Mouse (Mus musculus) hindbrain, embryonic 11.5 days (tissue): ENCODE results near the gene Sidt1. TPM values are rescaled to one million over a fixed set of nuclear protein-coding genes. Genes with fewer than 3 reads are reported as not detected.
A peak's percentile ranks its signal among the peaks of the same experiment; 100 is the strongest.

Source experiments
- ATAC-seq: fragments of 200-750 bp; cut with Nextera tagmentation; 2 replicates; pipeline ENCODE4 v1.8.0; 2017; ENCODE audit warnings: mild to moderate bottlenecking, moderate TSS enrichment, moderate library complexity; ENCODE audit not compliant: low FRiP score
- DNase-seq: peaks from one replicate; pipeline ENCODE4 v3.0.0-alpha.2; 2015; ENCODE audit warnings: low spot score
- H3K27ac ChIP-seq: fragments of 300-500 bp; sonication (generic); 2 replicates; pipeline ENCODE4 v1.5.1; 2014; ENCODE audit warnings: mild to moderate bottlenecking, low read depth, low read length
- H3K27me3 ChIP-seq: fragments of 300-500 bp; sonication (generic); 2 replicates; pipeline ENCODE4 v1.6.1; 2014; ENCODE audit warnings: mild to moderate bottlenecking, low read length, moderate library complexity, mixed read lengths; ENCODE audit not compliant: control insufficient read depth, insufficient read depth
- H3K36me3 ChIP-seq: fragments of 300-500 bp; sonication (generic); 2 replicates; pipeline ENCODE4 v1.6.1; 2014; ENCODE audit warnings: mild to moderate bottlenecking, low read length, moderate library complexity, mixed read lengths; ENCODE audit not compliant: control insufficient read depth, insufficient read depth
- H3K4me1 ChIP-seq: fragments of 300-500 bp; sonication (generic); replicated peaks from 2 replicates; pipeline ENCODE4 v1.6.1; 2014; ENCODE audit warnings: low read length, mixed read lengths; ENCODE audit not compliant: control insufficient read depth, insufficient read depth
- H3K4me2 ChIP-seq: fragments of 300-500 bp; sonication (generic); replicated peaks from 2 replicates; pipeline ENCODE4 v1.6.1; 2014; ENCODE audit warnings: mild to moderate bottlenecking, low read depth, low read length
- H3K4me3 ChIP-seq: fragments of 300-500 bp; sonication (generic); 2 replicates; pipeline ENCODE4 v1.5.1; 2014; ENCODE audit warnings: low read depth, low read length
- H3K9ac ChIP-seq: fragments of 300-500 bp; sonication (generic); 2 replicates; pipeline ENCODE4 v1.6.1; 2014; ENCODE audit warnings: low read depth, low read length
- H3K9me3 ChIP-seq: fragments of 300-500 bp; sonication (generic); 2 replicates; pipeline ENCODE4 v1.6.1; 2016; ENCODE audit warnings: low read length; ENCODE audit not compliant: control insufficient read depth
- WGBS: fragments of 180-500 bp; shearing (Covaris S2); extraction: QIAGEN DNeasy Blood & Tissue Kit; methylation state at CpG from one replicate; pipeline ENCODE4 v1.1.7; 2014; 5-methylcytosine and 5-hydroxymethylcytosine counted together
- polyA plus RNA-seq: library from polyadenylated mRNA; unstranded; fragments of >200 nt; fragmentation: Nextera tagmentation; extraction: Ambion mirVana; gene quantifications from 2 replicates; pipeline ENCODE4 v1.2.1, GENCODE M21; 2014

The Sidt1 gene
- 0.20 and 0.28 TPM in 2 replicates for polyA plus RNA-seq

DNA sequence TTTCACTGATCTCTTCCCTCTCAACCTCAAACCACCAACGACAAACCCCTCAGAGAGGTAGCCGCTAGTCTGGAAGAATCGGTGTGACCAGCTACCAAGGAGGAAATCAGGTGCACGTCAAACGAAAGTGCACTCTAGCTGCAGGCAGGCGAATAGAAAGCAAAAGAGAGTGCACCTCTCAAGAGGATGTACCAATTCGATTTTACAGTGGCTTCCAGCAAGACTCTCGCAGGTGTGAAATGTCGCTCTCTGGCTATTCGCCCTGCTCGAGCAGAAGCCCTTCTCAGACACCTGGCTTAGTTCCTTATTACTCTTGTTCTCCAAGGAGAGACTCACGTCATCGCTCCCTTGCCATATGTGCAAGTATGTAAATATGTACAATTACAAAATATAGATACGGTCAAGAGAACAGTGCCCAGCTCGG is at the start of gene Sidt1:
TSS of gene Sidt1 (minus strand) at position 336 of the 424 bp plus-strand sequence.
- 7% methylated on average over 15 of the region's 15 CpGs for WGBS
- no peaks in the 10 kb centered on the region for H3K4me1 ChIP-seq
- H3K36me3 ChIP-seq: no peaks in the 10 kb centered on the region
- peak within 1 kb of the TSS; percentile 53 for H3K4me3 ChIP-seq
- H3K9me3 ChIP-seq: no peaks in the 10 kb centered on the region
- peaks cover 18% of the 10 kb centered on the region for H3K27me3 ChIP-seq
- DNase-seq: peak; percentile 52
- peak within 1 kb of the TSS; percentile 56 for H3K9ac ChIP-seq
- no peak within 1 kb of the TSS for H3K27ac ChIP-seq
- H3K4me2 ChIP-seq: peak within 1 kb of the TSS; percentile 93
- ATAC-seq: no peak

DNA sequence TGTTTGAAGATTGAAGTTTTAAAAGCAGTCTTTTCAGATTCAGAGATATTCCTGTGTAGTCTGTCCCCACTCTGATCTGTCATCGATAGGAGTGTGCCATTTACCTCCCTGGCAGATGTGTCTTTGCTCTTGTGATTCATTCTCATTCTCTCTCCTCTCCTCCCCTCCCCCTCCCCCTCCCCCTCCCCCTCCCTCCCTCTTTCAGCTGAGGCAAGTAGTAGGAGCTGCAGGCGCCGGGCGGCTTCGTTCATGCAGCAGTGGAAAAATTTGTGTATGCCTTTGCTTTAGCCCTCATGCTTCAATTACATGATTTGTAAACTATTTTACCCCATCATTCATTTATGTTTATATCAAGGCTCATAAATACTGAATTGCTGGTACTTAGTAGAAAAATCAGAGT is 48.6 kb upstream of the Sidt1 start:
- H3K27me3 ChIP-seq: no peaks in the 10 kb centered on the region
- H3K4me3 ChIP-seq: no peak overlapping the region
- 0 out of 2 replicates have a peak, but pooled peaks cover 2% of the 10 kb centered on the region for H3K36me3 ChIP-seq
- DNase-seq: peak; percentile 21
- no peaks in the 10 kb centered on the region for H3K9me3 ChIP-seq
- peak; percentile 45; the same call in 1 of the 2 replicates for ATAC-seq
- H3K27ac ChIP-seq: no peak overlapping the region
- 11% methylated on average over 5 of the region's 5 CpGs for WGBS
- H3K4me1 ChIP-seq: no peaks in the 10 kb centered on the region
- H3K9ac ChIP-seq: no peak overlapping the region
- H3K4me2 ChIP-seq: no peak overlapping the region

- H3K4me3 ChIP-seq: no peak overlapping the region
- no peak overlapping the region for H3K27ac ChIP-seq
- H3K9ac ChIP-seq: no peak overlapping the region
- H3K4me1 ChIP-seq: no peaks in the 10 kb centered on the region
- H3K36me3 ChIP-seq: 0 out of 2 replicates have a peak, but pooled peaks cover 2% of the 10 kb centered on the region
- ATAC-seq: no peak
- no peaks in the 10 kb centered on the region for H3K27me3 ChIP-seq
- no peak overlapping the region for H3K4me2 ChIP-seq
- H3K9me3 ChIP-seq: no peaks in the 10 kb centered on the region
- DNase-seq: no peak
- 79% methylated on average over 4 of the region's 4 CpGs for WGBS
These were observed 47.0 kb upstream of the Sidt1 start for GRCm38 (mm10) chr16:44380006-44380405.

DNA sequence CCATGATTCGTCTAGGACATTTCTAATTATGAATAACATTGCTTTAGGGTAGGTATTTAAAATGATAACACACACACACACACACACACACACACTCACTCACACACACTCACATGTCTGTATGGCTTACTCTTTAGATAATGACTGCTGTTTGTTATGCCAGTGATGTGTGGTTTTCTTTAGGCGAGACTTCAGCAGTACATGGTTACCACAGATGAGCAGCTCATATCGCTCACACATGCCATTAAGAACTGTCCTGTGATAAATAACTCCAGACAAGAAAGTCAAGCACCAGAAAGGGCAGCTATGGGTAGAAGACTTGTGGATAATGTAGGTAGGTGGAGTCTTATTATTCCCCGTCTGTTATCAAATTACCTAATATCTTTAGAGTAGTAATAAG is 42.5 kb upstream of the Sidt1 start:
- ATAC-seq (no peak), DNase-seq (no peak)
- WGBS: 91% methylated on average over 4 of the region's 4 CpGs
- Histone ChIP-seq H3K36me3 (0 out of 2 replicates have a peak, but pooled peaks cover 2% of the 10 kb centered on the region), H3K4me3 (no peak overlapping the region), H3K27me3 (no peaks in the 10 kb centered on the region), H3K4me2 (no peak overlapping the region), H3K9me3 (no peaks in the 10 kb centered on the region), H3K27ac (no peak overlapping the region), H3K4me1 (no peaks in the 10 kb centered on the region), H3K9ac (no peak overlapping the region)

GRCm38 (mm10) chr16:44365522-44365921 is 32.5 kb upstream of the Sidt1 start:
- Histone ChIP-seq H3K27me3 (no peaks in the 10 kb centered on the region), H3K9ac (no peak overlapping the region), H3K4me2 (no peak overlapping the region), H3K9me3 (no peaks in the 10 kb centered on the region), H3K4me3 (no peak overlapping the region), H3K4me1 (no peaks in the 10 kb centered on the region), H3K36me3 (peaks cover 2% of the 10 kb centered on the region; the same call in 1 of the 2 replicates), H3K27ac (no peak overlapping the region)
- WGBS: 96% methylated on average over 7 of the region's 7 CpGs
- ATAC-seq (no peak), DNase-seq (no peak)

- no peak overlapping the region for H3K27ac ChIP-seq
- H3K9ac ChIP-seq: no peak overlapping the region
- H3K9me3 ChIP-seq: no peaks in the 10 kb centered on the region
- WGBS: 89% methylated on average over 10 of the region's 10 CpGs
- no peaks in the 10 kb centered on the region for H3K27me3 ChIP-seq
- H3K4me1 ChIP-seq: no peaks in the 10 kb centered on the region
- no peaks in the 10 kb centered on the region for H3K36me3 ChIP-seq
- no peak overlapping the region for H3K4me2 ChIP-seq
- DNase-seq: peak; percentile 43
- no peak overlapping the region for H3K4me3 ChIP-seq
- no peak for ATAC-seq
These were observed 29.2 kb upstream of the Sidt1 start for GRCm38 (mm10) chr16:44361921-44362890.

- no peaks in the 10 kb centered on the region for H3K36me3 ChIP-seq
- 76% methylated on average over 4 of the region's 4 CpGs for WGBS
- H3K4me1 ChIP-seq: no peaks in the 10 kb centered on the region
- H3K4me2 ChIP-seq: no peak overlapping the region
- no peaks in the 10 kb centered on the region for H3K9me3 ChIP-seq
- DNase-seq (no peak), ATAC-seq (no peak)
- no peak overlapping the region for H3K4me3 ChIP-seq
- no peaks in the 10 kb centered on the region for H3K27me3 ChIP-seq
- H3K9ac ChIP-seq: no peak overlapping the region
- H3K27ac ChIP-seq: no peak overlapping the region
These were observed 24.7 kb upstream of the Sidt1 start for GRCm38 (mm10) chr16:44357571-44358268.

DNA sequence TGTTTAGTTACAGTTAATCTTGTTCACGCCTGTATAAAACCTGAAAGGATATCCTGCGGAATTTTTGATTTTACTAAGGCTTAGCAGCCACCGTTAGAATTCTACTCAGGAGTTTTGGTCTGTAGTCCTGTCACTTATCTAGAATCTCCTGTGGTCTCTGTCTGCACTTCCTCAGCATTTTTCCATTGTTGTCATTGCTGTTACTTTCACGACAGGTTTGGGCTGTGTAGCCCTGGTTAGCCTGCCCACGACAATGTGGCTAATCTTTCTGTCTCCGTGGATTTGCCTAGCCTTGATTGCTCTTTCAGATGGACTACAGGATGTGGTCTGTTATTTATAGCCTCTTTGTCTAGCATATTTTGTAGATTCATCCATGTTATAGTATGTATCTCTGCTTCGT is 23.3 kb upstream of the Sidt1 start:
- DNase-seq: no peak
- Histone ChIP-seq H3K27ac (no peak overlapping the region), H3K9me3 (no peaks in the 10 kb centered on the region), H3K4me3 (no peak overlapping the region), H3K36me3 (no peaks in the 10 kb centered on the region), H3K9ac (no peak overlapping the region), H3K4me1 (no peaks in the 10 kb centered on the region), H3K27me3 (no peaks in the 10 kb centered on the region), H3K4me2 (no peak overlapping the region)
- WGBS: 85% methylated on average over 7 of the region's 7 CpGs
- no peak for ATAC-seq
